Mouse (Mus musculus) brain, adult 2 months (tissue): Measurements from ENCODE around the gene Gm4792.

ENCODE experiments used
- DNase-seq: peaks from one replicate; pipeline ENCODE4 v3.0.0; 2011; ENCODE audit warnings: low read depth, low spot score

The Gm4792 gene

GRCm38 (mm10) chr10:94298471-94298870 is at the start of gene Gm4792:
Gm4792 (minus strand) TSS chr10:94298703.
- DNase-seq, result no peak

GRCm38 (mm10) chr10:94347959-94348358 is 49.5 kb upstream of the Gm4792 start:
- DNase-seq, result no peak

DNA sequence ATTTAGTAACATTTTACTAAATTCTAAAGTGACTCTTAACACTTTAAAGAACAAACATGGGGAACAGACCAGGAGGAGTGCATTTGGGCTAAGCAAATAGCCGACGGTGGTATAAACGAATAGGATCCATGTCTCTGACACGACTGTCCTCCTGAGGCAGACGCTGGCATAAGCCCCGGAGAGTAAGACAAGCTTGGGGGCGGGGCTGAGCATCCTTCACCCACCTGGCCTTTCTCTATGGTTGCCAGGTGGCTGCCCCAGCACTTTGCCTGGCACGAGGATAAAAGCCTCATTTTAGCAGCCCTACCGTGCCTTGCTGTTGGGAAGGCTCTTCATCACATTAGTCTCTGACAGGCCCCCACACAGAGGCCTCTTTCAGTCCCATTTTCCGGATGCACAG is 48.8 kb upstream of the Gm4792 start:
- no peak for DNase-seq

- no peak for DNase-seq
These were observed 48.1 kb upstream of the Gm4792 start for GRCm38 (mm10) chr10:94346596-94346995.

DNA sequence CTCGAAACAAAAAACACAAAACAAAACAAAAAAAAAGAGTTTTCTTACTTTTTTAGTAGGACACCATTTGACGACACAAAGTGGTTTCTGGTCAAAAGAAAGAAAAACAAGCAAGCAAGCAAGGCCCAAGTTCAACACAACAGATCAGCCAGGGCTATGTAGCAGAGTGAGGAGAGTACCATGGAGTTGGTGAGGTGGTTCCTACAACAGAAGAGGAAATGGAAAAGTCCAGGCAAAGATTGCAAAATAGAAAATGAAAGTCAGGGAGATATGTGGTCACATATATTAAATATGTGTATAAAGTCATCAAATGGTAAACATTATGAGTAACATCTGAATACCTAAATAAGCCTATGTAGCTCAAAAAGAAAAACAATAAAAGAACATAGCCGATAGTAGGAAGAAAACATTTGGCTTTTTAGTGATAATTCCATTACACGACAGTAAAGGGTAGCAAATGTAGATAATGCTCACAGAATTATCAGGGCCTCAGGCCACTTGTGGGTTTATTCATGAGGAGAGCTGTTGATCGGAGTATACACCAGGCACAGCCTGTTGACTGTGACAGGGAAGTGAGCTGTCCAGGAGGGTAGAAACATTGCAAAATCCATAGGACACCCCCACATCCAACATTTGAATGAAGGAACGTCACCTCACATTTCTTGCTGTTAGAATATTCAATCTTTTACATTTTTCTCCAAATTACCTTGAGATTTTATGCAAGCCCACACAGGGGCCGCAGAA is 47.2 kb upstream of the Gm4792 start:
- no peak for DNase-seq

DNA sequence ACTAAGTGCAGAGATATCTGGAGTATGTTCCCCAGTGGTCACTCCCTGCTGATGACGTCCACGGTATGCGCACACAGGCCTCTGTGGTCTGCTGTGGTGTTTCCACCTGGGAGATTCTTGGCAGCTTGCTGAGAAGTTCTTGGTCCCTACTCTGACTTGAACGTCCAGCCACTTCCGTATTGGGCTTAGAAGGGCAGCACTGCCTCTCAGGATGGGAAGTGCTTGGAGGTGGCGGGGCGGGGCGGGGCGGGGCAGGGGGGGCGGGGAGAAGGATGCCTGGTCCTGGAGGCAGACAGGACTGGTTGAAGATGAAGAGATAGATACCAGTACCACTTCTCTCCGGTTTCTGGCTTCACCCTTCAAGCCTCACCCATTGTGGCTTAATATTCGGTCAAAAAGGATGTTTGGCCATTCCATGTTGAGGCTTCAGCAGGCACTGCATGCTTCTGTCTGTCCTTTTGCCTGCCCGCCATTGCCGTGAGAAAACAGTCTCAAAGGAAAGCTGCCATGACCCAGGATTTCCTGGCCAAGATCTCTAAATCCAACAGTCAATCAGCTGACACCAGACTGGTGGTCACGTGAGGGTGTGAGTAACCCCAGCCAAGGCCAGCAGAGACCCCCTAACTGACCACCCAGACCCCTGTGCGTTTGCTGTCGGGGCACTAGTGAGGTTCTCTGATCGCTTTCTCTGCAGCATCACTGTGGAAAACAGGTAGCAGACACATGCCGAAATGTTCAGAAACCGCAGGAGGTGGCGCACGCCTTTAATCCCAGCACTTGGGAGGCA is 46.3 kb upstream of the Gm4792 start:
- no peak for DNase-seq

- DNase-seq, result peak; percentile 75
These were observed 45.1 kb upstream of the Gm4792 start for GRCm38 (mm10) chr10:94343581-94343980.

GRCm38 (mm10) chr10:94342256-94342655 is 43.8 kb upstream of the Gm4792 start:
- DNase-seq, result no peak

DNA sequence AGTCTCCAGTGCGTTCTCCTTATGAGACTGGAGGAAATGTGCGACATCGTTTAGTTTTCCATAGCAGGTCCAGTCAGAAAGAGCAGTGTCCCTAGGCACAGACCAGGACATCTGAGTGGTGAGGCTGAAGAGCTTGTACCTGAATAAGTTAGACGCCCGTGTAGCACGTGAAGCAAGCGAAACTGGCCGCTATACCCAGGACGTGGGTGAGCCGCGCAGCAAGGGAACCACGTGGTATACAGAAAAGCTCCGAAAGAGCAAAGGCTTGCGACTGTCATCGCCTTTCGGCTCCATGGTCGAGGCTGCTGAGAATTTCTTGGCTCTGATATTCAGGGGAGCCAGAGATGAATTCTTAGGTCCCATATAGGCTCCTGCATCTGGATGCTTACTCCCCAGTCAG is 43.0 kb upstream of the Gm4792 start:
- DNase-seq, result no peak

- DNase-seq, result no peak
These were observed 37.6 kb upstream of the Gm4792 start for GRCm38 (mm10) chr10:94336071-94336470.

DNA sequence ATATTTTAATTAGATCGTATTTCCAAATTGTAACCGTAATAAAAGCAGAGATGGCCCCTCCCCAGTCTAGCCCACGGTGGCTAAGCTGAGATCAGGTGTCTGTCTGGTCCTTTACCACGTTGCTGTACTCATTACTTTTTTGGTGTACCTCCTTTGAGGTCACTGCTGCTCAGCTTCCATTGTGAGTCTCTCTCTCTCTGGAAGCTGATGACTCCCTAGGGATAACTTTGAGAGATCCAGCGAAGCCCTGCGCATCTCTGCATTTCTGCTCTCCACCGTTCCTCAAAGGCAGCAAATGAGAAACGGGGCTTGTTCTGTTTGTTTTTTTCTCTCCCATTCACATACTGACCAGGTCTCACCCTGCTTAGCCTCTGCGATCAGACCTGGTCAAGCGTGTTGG is 36.5 kb upstream of the Gm4792 start:
- DNase-seq, result no peak

GRCm38 (mm10) chr10:94333328-94333727 is 34.8 kb upstream of the Gm4792 start:
- DNase-seq, result no peak

DNA sequence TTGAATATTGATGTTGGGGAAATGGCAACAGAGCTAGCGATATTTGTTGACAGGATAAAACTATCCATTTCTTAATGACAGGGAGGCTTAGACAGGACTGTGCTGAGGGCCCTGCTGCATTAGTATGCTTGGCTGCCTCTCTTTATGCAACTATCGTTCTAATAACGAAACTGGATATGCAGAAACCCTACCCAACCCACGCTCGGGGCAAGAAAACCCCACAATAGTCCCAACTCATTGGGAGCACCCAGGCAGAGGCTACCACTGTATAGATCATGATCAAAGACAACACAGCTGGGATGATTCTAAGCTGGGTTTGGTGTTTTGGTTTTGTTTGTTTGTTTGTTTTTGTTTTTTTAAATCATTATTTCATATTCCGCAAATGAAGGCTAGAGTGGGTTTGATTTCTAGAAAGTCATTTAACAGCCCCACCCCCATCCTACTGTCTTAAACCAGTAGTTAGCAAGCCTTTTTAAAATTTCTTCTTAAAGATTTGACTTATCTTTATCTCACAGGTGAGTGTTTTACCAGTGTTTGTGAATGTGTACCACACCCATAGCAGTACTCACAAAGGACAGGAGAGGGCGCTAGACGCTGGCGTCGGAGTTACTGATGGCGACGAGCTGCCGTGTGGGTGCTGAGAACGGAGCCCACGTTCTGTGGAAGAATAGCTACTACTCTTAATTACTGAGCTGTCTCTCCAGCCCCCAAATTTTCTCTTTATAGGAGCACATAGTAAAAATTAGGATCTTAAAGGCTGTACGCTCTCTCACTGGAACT is 34.0 kb upstream of the Gm4792 start:
- DNase-seq, result no peak

DNA sequence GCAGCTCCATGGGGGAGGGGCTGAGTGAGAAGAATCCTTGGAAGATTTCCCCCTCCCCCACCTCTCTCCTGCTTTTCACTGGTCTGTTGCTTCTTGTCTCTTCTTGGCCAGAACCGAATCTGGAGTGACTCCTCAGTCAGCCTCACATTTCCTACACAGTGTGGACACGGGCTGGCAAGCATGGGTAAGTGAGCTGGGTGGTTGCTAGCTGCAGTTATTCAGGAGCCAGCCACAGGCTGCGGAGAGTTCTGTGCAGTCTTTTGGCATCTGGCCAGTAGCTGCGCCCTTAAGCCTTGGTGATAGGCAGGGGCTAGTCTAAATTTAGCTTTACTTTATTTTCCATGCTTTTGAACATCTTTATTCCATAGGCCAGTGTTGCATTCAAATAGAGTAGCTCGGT is 31.5 kb upstream of the Gm4792 start:
- peak; percentile 24 for DNase-seq

- DNase-seq, result peak; percentile 75
These were observed 20.1 kb upstream of the Gm4792 start for GRCm38 (mm10) chr10:94318574-94318973.

DNA sequence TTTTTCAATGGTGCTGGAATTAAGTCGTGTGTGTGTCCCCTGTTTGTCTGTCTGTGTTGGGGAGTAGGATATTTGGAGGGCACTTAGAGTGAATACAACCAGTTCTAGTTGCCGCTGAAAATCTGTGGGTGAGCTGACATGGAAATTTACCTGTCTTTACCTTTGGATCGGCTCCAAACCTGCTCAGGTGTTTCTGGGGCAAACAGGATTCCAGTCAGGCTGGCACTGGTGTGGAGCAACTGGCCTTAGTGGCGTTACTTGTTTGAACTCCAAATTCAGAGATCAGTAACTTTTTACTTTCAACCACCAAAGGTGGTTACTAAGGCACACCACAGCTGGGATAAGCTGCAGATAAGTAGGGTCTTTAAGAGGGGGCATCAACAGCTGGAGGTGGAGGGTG is 14.6 kb upstream of the Gm4792 start:
- DNase-seq, result no peak

DNA sequence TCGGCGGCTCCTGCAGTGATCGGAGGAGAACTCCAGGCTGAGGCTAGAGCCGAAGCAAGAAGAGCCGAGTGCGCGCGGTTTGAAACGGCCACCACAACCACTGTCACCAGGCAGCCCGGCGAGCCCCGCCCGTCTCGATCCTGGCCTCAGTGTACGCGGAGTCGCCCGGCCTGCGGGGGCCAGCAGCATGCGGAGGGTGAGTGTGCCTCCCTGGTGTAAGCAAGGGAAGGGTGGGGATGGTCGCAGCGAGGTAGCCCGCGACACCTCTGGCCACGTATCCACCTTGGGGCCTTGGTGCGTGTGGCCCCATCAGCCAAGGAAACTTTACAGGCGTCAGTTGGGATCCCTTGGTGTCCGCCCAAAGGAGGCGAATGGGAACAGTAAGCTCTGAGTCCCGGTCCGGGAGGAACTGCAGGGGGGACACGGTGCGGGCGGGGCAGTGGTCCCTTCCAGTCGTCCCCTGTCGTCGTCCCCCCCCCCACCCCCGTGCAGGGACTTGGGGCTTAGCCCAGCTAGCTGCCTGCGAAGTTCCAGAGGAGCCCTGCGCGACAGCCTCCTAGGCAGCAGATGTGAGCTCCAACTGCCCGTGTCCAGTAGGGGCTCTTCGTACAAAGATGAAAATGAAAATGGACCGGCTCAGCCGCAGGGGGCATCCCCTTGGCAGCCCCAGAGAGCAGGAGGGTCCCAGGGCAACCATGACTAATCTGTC is 13.7 kb upstream of the Gm4792 start:
- DNase-seq, result peak; percentile 25

DNA sequence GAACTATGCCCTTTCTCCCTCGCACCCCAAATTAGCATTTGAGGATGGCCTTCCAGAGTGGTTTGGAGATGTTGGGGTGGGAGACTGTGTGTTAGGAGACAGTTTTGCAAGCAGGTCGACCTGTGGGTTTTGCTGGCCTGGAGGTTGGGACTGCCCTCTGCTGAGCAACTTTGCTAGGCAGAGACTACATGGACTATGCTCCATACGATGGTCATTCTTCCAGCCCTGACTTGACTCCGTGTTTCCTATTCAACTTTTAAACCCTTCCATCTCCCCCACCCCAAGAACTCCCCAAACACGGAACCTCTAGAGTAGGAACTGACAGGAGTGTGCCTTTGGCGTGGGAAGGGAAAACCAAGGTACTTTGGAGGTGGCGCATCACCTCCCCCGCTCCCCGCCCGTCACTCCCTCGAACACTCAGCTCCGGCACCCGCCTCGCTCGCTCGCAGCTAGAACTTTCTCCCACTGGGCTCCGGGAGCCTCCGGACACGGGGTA is 13.1 kb upstream of the Gm4792 start, which contains the start of gene Tmcc3:
TSS of gene Tmcc3 (plus strand) at position 439 of the 496 bp plus-strand sequence.
- peak; percentile 33 for DNase-seq

DNA sequence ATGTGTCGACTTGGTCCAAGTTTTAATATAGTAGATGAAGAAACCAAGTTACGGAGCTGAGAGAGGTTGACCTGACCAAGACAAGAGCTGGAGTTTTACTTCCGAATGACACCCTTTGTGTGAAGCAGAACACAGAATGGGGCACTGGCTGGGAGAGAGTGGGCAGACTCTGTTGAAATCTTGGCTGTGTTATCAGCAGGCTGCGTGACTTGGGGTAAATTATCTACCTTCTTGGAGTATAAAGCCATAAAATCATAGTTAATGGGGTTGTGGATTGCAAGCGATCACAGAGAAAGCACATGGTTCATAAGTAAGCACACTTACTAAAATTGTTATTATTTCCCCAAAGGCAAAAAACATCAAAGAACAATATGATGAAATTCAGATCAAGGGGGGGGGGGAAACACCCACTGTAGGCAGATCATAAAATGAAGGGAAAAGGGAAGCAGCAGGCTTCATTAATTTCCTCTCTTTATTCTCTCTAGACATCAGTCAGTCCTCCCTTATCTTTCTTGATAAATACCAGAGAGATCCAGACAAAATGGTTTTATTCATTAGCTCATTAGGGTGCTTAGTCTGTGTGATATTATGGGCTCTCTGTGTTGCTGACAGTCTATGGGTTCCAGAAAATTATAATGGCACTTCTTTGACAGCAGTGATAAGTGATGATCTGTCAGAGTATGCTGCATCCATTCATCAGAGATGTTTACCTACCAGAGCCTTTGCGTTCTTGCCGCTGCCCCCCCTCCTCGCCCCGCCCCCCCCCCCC is 12.2 kb upstream of the Gm4792 start:
- DNase-seq, result no peak

GRCm38 (mm10) chr10:94305526-94305925 is 7.0 kb upstream of the Gm4792 start:
- no peak for DNase-seq
